Mouse (Mus musculus) erythroid progenitor cell, adult 5-6 weeks (primary cell): ENCODE results near the gene Zfp787. TPM values are rescaled to one million over a fixed set of nuclear protein-coding genes. Genes with fewer than 3 reads are reported as not detected.
"Not testable (repeated sequence)": the region's sequence is repeated elsewhere in the genome, so short reads cannot be mapped to it uniquely, and the experiment has no call there.

ENCODE experiments used
- ATAC-seq: replicated peaks from 2 replicates; pipeline ENCODE4 v1.8.0; 2016; ENCODE audit warnings: moderate number of reproducible peaks, mild to moderate bottlenecking, moderate TSS enrichment, inconsistent platforms; ENCODE audit not compliant: poor library complexity, low FRiP score, severe bottlenecking
- total RNA-seq, 2 experiments: library from RNA; stranded (forward) in 1 of 2; stranded (reverse) in 1 of 2; fragments of 150-400 nt in 1 of 2; fragments of 186-747, 209-891 nt in 1 of 2; gene quantifications; 2 replicates each; pipeline versions ENCODE4 v1.2.3 to v1.2.4; 2015 to 2017; ENCODE audit warnings: low replicate concordance in 2 of 2

The Zfp787 gene
- total RNA-seq, 2 experiments from 2014 or later, result 7.6 to 16.8 TPM

DNA sequence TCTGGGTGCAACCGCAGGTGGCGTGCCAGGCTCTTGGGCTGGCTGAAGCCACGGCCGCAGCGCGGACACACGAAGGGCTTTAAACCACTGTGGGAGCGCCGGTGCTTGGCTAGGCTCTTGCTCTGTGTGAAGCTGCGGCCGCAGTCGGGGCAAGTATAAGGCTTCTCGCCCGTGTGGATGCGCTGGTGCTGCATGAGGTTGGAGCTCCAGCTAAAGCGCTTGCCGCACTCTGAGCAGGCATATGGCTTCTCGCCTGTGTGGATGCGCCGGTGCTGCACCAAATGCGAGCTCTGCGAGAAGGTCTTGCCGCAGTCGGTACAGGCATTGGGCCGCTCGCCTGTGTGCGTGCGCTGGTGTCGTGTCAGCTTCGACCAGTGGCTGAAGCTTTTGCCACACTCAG, 23.2 kb downstream of the Zfp787 start:
- ATAC-seq, result no peak

DNA sequence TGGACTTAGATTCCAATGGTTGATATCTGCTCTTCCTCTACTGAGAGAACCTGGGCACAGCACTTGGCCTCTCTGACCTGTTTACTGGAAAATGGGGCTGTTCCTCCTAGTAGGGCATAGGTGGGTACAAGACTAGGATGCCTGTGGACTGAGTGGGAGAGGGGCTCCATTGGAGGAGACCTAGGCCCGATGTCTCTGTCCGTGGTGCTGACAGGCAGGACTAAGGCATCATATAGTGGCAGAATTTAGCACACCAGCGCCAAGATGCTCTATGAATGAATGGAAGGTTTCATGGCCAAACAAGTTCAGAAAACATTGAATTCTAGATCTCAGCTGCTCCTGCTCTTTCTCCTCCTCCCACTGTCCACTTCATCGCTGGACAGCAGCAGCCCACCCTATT, 25.5 kb downstream of the Zfp787 start:
- no peak for ATAC-seq

DNA sequence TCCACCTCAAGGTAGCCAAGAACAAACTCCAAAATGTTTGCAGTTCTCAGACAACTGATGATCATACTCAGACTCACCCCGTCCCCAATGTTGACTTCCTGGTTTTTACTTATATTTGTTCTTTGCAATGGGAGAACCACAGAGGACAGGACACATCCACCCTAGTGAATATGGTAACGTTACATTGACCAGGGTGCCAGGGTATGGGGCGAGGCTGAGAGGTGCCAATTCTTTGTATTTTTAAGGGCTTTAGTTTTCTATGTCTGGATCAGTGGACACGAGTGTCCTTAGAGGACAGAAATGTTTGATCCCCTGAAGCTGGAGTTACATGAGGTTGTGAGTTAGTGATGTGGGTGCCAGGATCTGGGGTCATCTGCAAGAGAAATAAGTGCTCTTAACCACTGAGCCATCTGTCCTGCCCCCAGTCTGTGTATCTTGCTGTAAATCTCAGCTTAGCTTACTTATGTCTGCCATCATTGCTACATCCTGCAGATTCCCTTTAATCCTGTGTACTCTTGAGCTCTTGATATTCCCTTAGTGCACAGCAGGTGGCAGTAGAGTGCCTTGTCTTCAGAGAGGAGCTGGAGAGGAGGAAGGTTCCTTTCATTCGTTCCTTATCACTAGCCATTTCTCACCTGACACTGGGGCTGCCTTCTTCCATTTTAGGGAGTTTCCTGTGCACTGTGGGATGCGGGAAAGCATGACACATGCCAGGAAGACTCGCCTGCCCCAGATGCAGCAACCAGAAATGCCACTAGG, 28.9 kb downstream of the Zfp787 start:
- ATAC-seq, result peak; percentile 60; the same call in 1 of the 2 replicates

DNA sequence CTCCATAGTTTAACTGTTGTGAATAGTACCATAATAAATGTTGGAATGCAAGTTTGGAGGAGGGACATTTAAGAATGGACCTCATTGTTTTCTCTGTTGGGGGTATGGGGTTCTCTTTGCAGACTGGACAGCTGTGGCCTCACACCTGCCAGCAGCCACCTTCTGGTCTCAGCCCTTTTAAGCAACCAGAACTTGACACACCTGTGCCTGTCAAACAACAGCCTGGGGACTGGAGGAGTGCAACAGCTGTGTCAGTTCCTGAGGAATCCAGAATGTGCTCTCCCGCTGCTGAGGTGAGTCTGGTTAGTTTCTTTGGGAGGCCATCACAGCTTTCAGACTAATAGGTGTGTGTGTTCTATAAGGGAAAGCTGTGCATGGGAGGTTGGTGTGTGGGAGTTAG, 34.7 kb downstream of the Zfp787 start:
- not testable (repeated sequence) for ATAC-seq

DNA sequence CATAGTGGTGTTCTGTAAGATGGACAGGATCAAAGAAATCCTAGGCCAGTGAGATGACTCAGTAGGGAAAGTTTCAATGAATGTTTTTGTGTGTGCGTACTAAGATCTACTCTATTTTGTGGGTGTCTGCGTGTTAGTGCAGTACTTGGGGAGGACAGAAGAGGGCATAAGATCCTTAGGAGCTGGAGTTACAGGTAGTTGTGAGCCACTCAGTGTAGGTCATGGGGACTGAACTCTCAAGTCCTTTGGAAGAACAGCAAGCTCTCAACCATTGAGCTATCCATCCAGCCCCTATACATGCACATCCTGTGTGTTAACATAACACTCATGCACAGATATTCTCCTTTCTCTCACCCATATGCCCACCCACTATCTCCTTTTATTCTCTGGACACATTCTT, 35.7 kb downstream of the Zfp787 start:
- not testable (repeated sequence) for ATAC-seq

DNA sequence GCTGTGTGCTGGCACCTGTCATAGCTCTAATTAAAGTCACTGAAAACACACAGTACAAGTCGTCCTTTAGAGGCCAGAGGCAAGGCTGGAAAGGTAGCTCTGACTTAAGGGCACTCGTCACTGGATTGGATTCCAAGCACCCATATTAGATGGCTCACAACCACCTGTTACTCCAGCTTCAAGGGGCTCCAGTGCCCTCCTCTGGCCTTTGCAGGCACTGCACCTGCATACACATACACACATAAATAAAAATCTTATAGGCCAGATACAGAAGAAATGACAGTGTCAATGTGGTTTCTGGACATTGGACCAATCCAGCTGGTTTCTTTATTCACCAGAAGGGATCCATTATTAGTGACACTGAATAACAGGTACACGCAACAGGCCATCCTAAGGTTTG, 36.3 kb downstream of the Zfp787 start:
- no peak for ATAC-seq

Other genes starting within 250 kb of the Zfp787 start
- gene Vmn1r65, start 145.0 kb downstream of the Zfp787 start, total RNA-seq (2015; ENCODE audit: low replicate concordance), result not detected in 2 replicates
- gene Vmn1r65, start 145.0 kb downstream of the Zfp787 start, total RNA-seq (2017; ENCODE audit: low replicate concordance), result not detected in 2 replicates
- not detected in 2 replicates for gene Nlrp4c, start 110.8 kb downstream of the Zfp787 start, total RNA-seq (2015; ENCODE audit: low replicate concordance)
- not detected in 2 replicates for gene Nlrp4c, start 110.8 kb downstream of the Zfp787 start, total RNA-seq (2017; ENCODE audit: low replicate concordance)
- gene Zfp444, start 16.2 kb upstream of the Zfp787 start, total RNA-seq (2015; ENCODE audit: low replicate concordance), result 0.42 TPM in 1 of 2 replicates, not detected in the other
- gene Zfp444, start 16.2 kb upstream of the Zfp787 start, total RNA-seq (2017; ENCODE audit: low replicate concordance), result 4.2 and 11.6 TPM in 2 replicates
- gene Galp, start 41.1 kb upstream of the Zfp787 start, total RNA-seq (2015; ENCODE audit: low replicate concordance), result not detected in 2 replicates
- not detected in 2 replicates for gene Galp, start 41.1 kb upstream of the Zfp787 start, total RNA-seq (2017; ENCODE audit: low replicate concordance)
- not detected in 2 replicates for gene Zscan5b, start 66.3 kb upstream of the Zfp787 start, total RNA-seq (2015; ENCODE audit: low replicate concordance)
- not detected in 2 replicates for gene Zscan5b, start 66.3 kb upstream of the Zfp787 start, total RNA-seq (2017; ENCODE audit: low replicate concordance)
- not detected in 2 replicates for gene Epp13, start 96.7 kb upstream of the Zfp787 start, total RNA-seq (2015; ENCODE audit: low replicate concordance)
- gene Epp13, start 96.7 kb upstream of the Zfp787 start, total RNA-seq (2017; ENCODE audit: low replicate concordance), result not detected in 2 replicates
- gene Zfp667, start 130.6 kb upstream of the Zfp787 start, total RNA-seq (2015; ENCODE audit: low replicate concordance), result not detected in 2 replicates
- gene Zfp667, start 130.6 kb upstream of the Zfp787 start, total RNA-seq (2017; ENCODE audit: low replicate concordance), result not detected in 2 replicates
- not detected in 2 replicates for gene Zfp583, start 175.3 kb upstream of the Zfp787 start, total RNA-seq (2015; ENCODE audit: low replicate concordance)
- gene Zfp583, start 175.3 kb upstream of the Zfp787 start, total RNA-seq (2017; ENCODE audit: low replicate concordance), result 1.2 TPM in 1 of 2 replicates, not detected in the other
- not detected in 2 replicates for gene Gm3854, start 187.8 kb upstream of the Zfp787 start, total RNA-seq (2015; ENCODE audit: low replicate concordance)
- gene Gm3854, start 187.8 kb upstream of the Zfp787 start, total RNA-seq (2017; ENCODE audit: low replicate concordance), result not detected in 2 replicates
- gene Zfp78, start 207.3 kb upstream of the Zfp787 start, total RNA-seq (2015; ENCODE audit: low replicate concordance), result 1.7 TPM in 1 of 2 replicates, not detected in the other
- 1.2 TPM in 1 of 2 replicates, not detected in the other for gene Zfp78, start 207.3 kb upstream of the Zfp787 start, total RNA-seq (2017; ENCODE audit: low replicate concordance)
- not detected in 2 replicates for gene Zfp28, start 227.3 kb upstream of the Zfp787 start, total RNA-seq (2015; ENCODE audit: low replicate concordance)
- gene Zfp28, start 227.3 kb upstream of the Zfp787 start, total RNA-seq (2017; ENCODE audit: low replicate concordance), result 0.51 TPM in 1 of 2 replicates, not detected in the other
- gene Smim17, start 242.7 kb upstream of the Zfp787 start, total RNA-seq (2015; ENCODE audit: low replicate concordance), result not detected in 2 replicates
- not detected in 2 replicates for gene Smim17, start 242.7 kb upstream of the Zfp787 start, total RNA-seq (2017; ENCODE audit: low replicate concordance)